Comparison of ENCODE assay signal across 27 mouse cellular contexts in genomic region chr7:68544136-68544535, GRCm38 (mm10).
DNase-seq lines count a peak whose midpoint lies in the region; ATAC-seq and TF ChIP-seq lines count a peak whose summit lies in the region.
"Had no signal": no experiment of that assay in that cellular context is flagged by ENCODE, and none has a peak within 500 bp of the region (broad histone marks: within the 10 kb centered on the region; RNA-seq: fewer than 3 reads in every experiment).

No protein-coding gene starts in this region.

- H3K4me3 ChIP-seq in hindbrain, embryonic 14.5 days (replicated peaks; ENCODE audit: low read length) = no peak overlapping the region
- H3K4me3 ChIP-seq in hindbrain, embryonic 12.5 days = no peak overlapping the region
- no peak overlapping the region for H3K4me3 ChIP-seq in lung, embryonic 14.5 days (ENCODE audit: low read depth, low read length)
- H3K4me3 ChIP-seq in lung, postnatal 0 days (ENCODE audit: low read depth, low read length) = no peak overlapping the region
- H3K4me3 ChIP-seq: embryonic facial prominence, embryonic 15.5 days; limb, embryonic 12.5 days; myocyte; neural tube, embryonic 13.5 days; stomach, embryonic 15.5 days had no signal

- TF ChIP-seq CTCF in lung, embryonic 14.5 days (IDR thresholded peaks at IDR 0.05; ENCODE audit: low read depth) = no peak
- no peak for TF ChIP-seq CTCF in lung, postnatal 0 days (IDR thresholded peaks at IDR 0.05)
- no peak for TF ChIP-seq CTCF in brain, embryonic 14.5 days (IDR thresholded peaks at IDR 0.05; ENCODE audit: borderline replicate concordance, extremely low read depth, insufficient read depth, insufficient read length)

- ATAC-seq in hindbrain, embryonic 14.5 days (ENCODE audit: low FRiP score) = 0 out of 2 replicates have a peak, but pooled peaks have one; percentile 46
- no peak for ATAC-seq in hindbrain, embryonic 12.5 days (ENCODE audit: low FRiP score)
- ATAC-seq in lung, embryonic 14.5 days (ENCODE audit: insufficient read depth) = no peak
- no peak for ATAC-seq in lung, postnatal 0 days
- ATAC-seq: forebrain, embryonic 16.5 days; liver, postnatal 0 days had no signal

- 52% methylated on average over 11 of the region's 11 CpGs for WGBS in hindbrain, embryonic 14.5 days
- 68% methylated on average over 11 of the region's 11 CpGs for WGBS in hindbrain, embryonic 12.5 days
- WGBS in lung, embryonic 14.5 days = 56% methylated on average over 11 of the region's 11 CpGs
- 63% methylated on average over 11 of the region's 11 CpGs for WGBS in lung, postnatal 0 days

- no peak for TF ChIP-seq EP300 in lung, postnatal 0 days (IDR thresholded peaks at IDR 0.05)

- H3K27ac ChIP-seq in hindbrain, embryonic 14.5 days = no peak overlapping the region
- no peak overlapping the region for H3K27ac ChIP-seq in hindbrain, embryonic 12.5 days
- no peak overlapping the region for H3K27ac ChIP-seq in lung, embryonic 14.5 days (ENCODE audit: low read depth)
- H3K27ac ChIP-seq in lung, postnatal 0 days (ENCODE audit: low read length) = no peak overlapping the region
- H3K27ac ChIP-seq: embryonic facial prominence, embryonic 15.5 days; kidney, postnatal 0 days; limb, embryonic 12.5 days; macrophage; neural tube, embryonic 13.5 days; stomach, embryonic 15.5 days had no signal

- H3K4me2 ChIP-seq in hindbrain, embryonic 14.5 days (replicated peaks) = no peak overlapping the region
- H3K4me2 ChIP-seq in hindbrain, embryonic 12.5 days (replicated peaks) = no peak overlapping the region
- H3K4me2 ChIP-seq in lung, embryonic 14.5 days = no peak overlapping the region
- no peak overlapping the region for H3K4me2 ChIP-seq in lung, postnatal 0 days (replicated peaks; ENCODE audit: low read depth, low read length)
- H3K4me2 ChIP-seq: embryonic facial prominence, embryonic 15.5 days; heart, embryonic 11.5 days; limb, embryonic 12.5 days; liver, embryonic 11.5 days; neural tube, embryonic 13.5 days; stomach, embryonic 15.5 days had no signal

- H3K27me3 ChIP-seq in hindbrain, embryonic 14.5 days (ENCODE audit: control insufficient read depth, insufficient read depth, low read length) = no peaks in the 10 kb centered on the region
- H3K27me3 ChIP-seq in hindbrain, embryonic 12.5 days = no peaks in the 10 kb centered on the region
- no peaks in the 10 kb centered on the region for H3K27me3 ChIP-seq in lung, embryonic 14.5 days (ENCODE audit: insufficient read depth, low read length)
- H3K27me3 ChIP-seq in lung, postnatal 0 days (replicated peaks; ENCODE audit: insufficient read depth, low read length) = no peaks in the 10 kb centered on the region
- H3K27me3 ChIP-seq: CH12.LX; embryonic facial prominence, embryonic 15.5 days; neural tube, embryonic 13.5 days; stomach, embryonic 15.5 days had no signal

- no peaks in the 10 kb centered on the region for H3K4me1 ChIP-seq in hindbrain, embryonic 14.5 days (replicated peaks; ENCODE audit: control insufficient read depth, insufficient read depth, low read length)
- H3K4me1 ChIP-seq in hindbrain, embryonic 12.5 days = no peaks in the 10 kb centered on the region
- no peaks in the 10 kb centered on the region for H3K4me1 ChIP-seq in lung, embryonic 14.5 days (ENCODE audit: insufficient read depth)
- H3K4me1 ChIP-seq in lung, postnatal 0 days (ENCODE audit: insufficient read depth, low read depth, low read length) = no peaks in the 10 kb centered on the region
- H3K4me1 ChIP-seq: embryonic facial prominence, embryonic 15.5 days; stomach, embryonic 15.5 days had no signal

- TF ChIP-seq POLR2A in brain, embryonic 14.5 days (IDR thresholded peaks at IDR 0.05; ENCODE audit: borderline replicate concordance, extremely low read depth, insufficient read depth, insufficient read length, poor library complexity, severe bottlenecking) = no peak

- no peak overlapping the region for H3K9ac ChIP-seq in hindbrain, embryonic 14.5 days
- no peak overlapping the region for H3K9ac ChIP-seq in hindbrain, embryonic 12.5 days
- H3K9ac ChIP-seq in lung, embryonic 14.5 days = no peak overlapping the region
- H3K9ac ChIP-seq in lung, postnatal 0 days (replicated peaks; ENCODE audit: low read depth) = no peak overlapping the region
- H3K9ac ChIP-seq: embryonic facial prominence, embryonic 15.5 days; limb, embryonic 12.5 days; liver, postnatal 0 days; neural tube, embryonic 13.5 days; stomach, embryonic 15.5 days had no signal

- H3K36me3 ChIP-seq in hindbrain, embryonic 14.5 days (replicated peaks; ENCODE audit: control insufficient read depth, insufficient read depth) = no peaks in the 10 kb centered on the region
- no peaks in the 10 kb centered on the region for H3K36me3 ChIP-seq in hindbrain, embryonic 12.5 days
- H3K36me3 ChIP-seq in lung, embryonic 14.5 days (ENCODE audit: insufficient read depth) = no peaks in the 10 kb centered on the region
- no peaks in the 10 kb centered on the region for H3K36me3 ChIP-seq in lung, postnatal 0 days (ENCODE audit: insufficient read depth, low read length)
- H3K36me3 ChIP-seq: embryonic facial prominence, embryonic 15.5 days; G1E; limb, embryonic 12.5 days; neural tube, embryonic 13.5 days; stomach, embryonic 15.5 days had no signal

- H3K9me3 ChIP-seq in hindbrain, embryonic 14.5 days (ENCODE audit: control insufficient read depth, low read length) = no peaks in the 10 kb centered on the region
- H3K9me3 ChIP-seq in hindbrain, embryonic 12.5 days (replicated peaks) = no peaks in the 10 kb centered on the region
- H3K9me3 ChIP-seq in lung, embryonic 14.5 days (ENCODE audit: low read depth, low read length) = no peaks in the 10 kb centered on the region
- no peaks in the 10 kb centered on the region for H3K9me3 ChIP-seq in lung, postnatal 0 days (ENCODE audit: low read length)
- H3K9me3 ChIP-seq: embryonic facial prominence, embryonic 15.5 days; limb, embryonic 12.5 days; neural tube, embryonic 13.5 days; stomach, embryonic 15.5 days had no signal

- peak; percentile 58 for DNase-seq in hindbrain, embryonic 14.5 days (ENCODE audit: low spot score)
- peak; percentile 26 for DNase-seq in lung, embryonic 14.5 days
- DNase-seq in lung, postnatal 0 days (ENCODE audit: low spot score) = no peak
- peak; percentile 9 for DNase-seq in Muller cell, postnatal 12 days (ENCODE audit: inconsistent ontology term)
- DNase-seq in brain, embryonic 14.5 days (ENCODE audit: low read depth) = peak; percentile 53
- DNase-seq in kidney, postnatal 14 days = no peak
- DNase-seq: adrenal gland, adult 2 months; B cell, adult 2 months; cerebellum, adult 2 months; gastrocnemius, postnatal 10 days; kidney, adult 18-20 months; liver, postnatal 0 days; right cerebral cortex, adult 18-20 months; thymus, postnatal 36 days had no signal

Comparison
In these comparisons a context has a peak if more than half of its experiments do, and no peak if none do; other contexts are left out.
1. DNase-seq: peak in hindbrain, embryonic 14.5 days (single experiment), lung, embryonic 14.5 days (single experiment), Muller cell, postnatal 12 days (single experiment) and brain, embryonic 14.5 days (single experiment); none in lung, postnatal 0 days (single experiment) and kidney, postnatal 14 days (single experiment).